Mouse (Mus musculus): ENCODE data around the gene Men1. TPM values are rescaled to one million over a fixed set of nuclear protein-coding genes. Genes with fewer than 3 reads are reported as not detected.
A peak's percentile ranks its signal among the peaks of the same experiment; 100 is the strongest.

The Men1 gene
- polyA plus RNA-seq, 1 experiment = 143 TPM

DNA sequence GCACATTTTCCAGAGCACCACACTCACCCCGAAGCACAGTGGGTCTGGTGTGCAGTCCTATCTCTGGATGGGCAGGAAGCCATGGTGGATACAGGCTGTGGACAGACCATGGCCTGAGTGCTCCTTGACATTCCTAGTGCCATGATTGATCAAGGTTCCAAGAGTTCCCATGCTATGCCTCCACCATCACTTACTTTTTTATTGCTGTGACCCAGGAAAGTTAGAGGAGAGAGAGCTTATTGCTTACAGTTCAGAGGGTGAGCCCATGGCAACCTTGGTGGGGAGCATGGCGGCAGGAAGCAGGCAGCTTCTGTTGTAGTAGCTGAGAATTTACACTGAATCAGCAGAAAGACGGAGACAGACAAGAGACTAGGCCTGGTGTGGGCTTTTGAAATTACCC, 26.5 kb downstream of the Men1 start:
- H3K36me3 ChIP-seq (ENCODE audit: control insufficient read depth, insufficient read depth, low read length) = peaks cover 14% of the 10 kb centered on the region
- no peak for DNase-seq
- 0 out of 2 replicates have a peak, but pooled peaks cover 2% of the 10 kb centered on the region for H3K4me1 ChIP-seq (replicated peaks; ENCODE audit: control insufficient read depth, insufficient read depth, low read length)
- TF ChIP-seq POLR2A (IDR thresholded peaks at IDR 0.05; ENCODE audit: control insufficient read depth, extremely low read depth, insufficient read depth, low read length, poor library complexity) = no peak
- H3K27ac ChIP-seq (ENCODE audit: control insufficient read depth, insufficient read depth, low read length) = no peak overlapping the region
- 89% methylated on average over 3 of the region's 3 CpGs for WGBS
- no peaks in the 10 kb centered on the region for H3K27me3 ChIP-seq (ENCODE audit: control insufficient read depth, insufficient read depth, low read length)
- H3K4me3 ChIP-seq (ENCODE audit: control insufficient read depth, insufficient read depth, low read length) = no peak overlapping the region

DNA sequence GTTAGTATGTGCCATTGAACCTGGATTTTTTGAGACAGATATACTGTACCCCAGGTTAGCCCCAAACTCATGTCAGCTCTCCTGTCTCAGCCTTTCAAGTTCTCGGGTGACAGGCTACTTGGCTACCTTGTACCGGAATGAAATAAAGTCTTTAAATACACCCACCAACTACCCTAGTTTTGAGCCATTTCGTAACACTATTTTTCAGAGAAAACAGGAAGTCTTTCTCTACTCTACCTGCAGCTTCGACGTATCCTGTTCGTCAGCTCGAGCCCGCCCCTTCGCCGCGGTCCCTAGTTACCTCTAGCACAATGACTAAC, 28.3 kb downstream of the Men1 start:
- peak overlapping the region; percentile 59 for H3K27ac ChIP-seq (ENCODE audit: control insufficient read depth, insufficient read depth, low read length)
- H3K4me3 ChIP-seq (ENCODE audit: control insufficient read depth, insufficient read depth, low read length) = no peak overlapping the region
- H3K27me3 ChIP-seq (ENCODE audit: control insufficient read depth, insufficient read depth, low read length) = no peaks in the 10 kb centered on the region
- TF ChIP-seq POLR2A (IDR thresholded peaks at IDR 0.05; ENCODE audit: control insufficient read depth, extremely low read depth, insufficient read depth, low read length, poor library complexity) (no peak), CTCF (IDR thresholded peaks at IDR 0.05; ENCODE audit: borderline replicate concordance, control insufficient read depth, extremely low read depth, insufficient read depth, low read length, poor library complexity) (no peak)
- no peak for DNase-seq
- under 1% methylated on average over 11 of the region's 11 CpGs for WGBS
- 0 out of 2 replicates have a peak, but pooled peaks cover 2% of the 10 kb centered on the region for H3K4me1 ChIP-seq (replicated peaks; ENCODE audit: control insufficient read depth, insufficient read depth, low read length)
- peaks cover 32% of the 10 kb centered on the region for H3K36me3 ChIP-seq (ENCODE audit: control insufficient read depth, insufficient read depth, low read length)

- peak; percentile 96 for TF ChIP-seq POLR2A (IDR thresholded peaks at IDR 0.05; ENCODE audit: control insufficient read depth, extremely low read depth, insufficient read depth, low read length, poor library complexity)
- TF ChIP-seq CTCF (IDR thresholded peaks at IDR 0.05; ENCODE audit: borderline replicate concordance, control insufficient read depth, extremely low read depth, insufficient read depth, low read length, poor library complexity) = peak; percentile 54; the same call in 1 of the 2 replicates
- DNase-seq = peak; percentile 100
- no peaks in the 10 kb centered on the region for H3K27me3 ChIP-seq (ENCODE audit: control insufficient read depth, insufficient read depth, low read length)
- WGBS = 1% methylated on average over 83 of the region's 85 CpGs
- H3K27ac ChIP-seq (ENCODE audit: control insufficient read depth, insufficient read depth, low read length) = peak within 1 kb of the TSS; percentile 77
- peak within 1 kb of the TSS; percentile 75 for H3K4me3 ChIP-seq (ENCODE audit: control insufficient read depth, insufficient read depth, low read length)
- 0 out of 2 replicates have a peak, but pooled peaks cover 2% of the 10 kb centered on the region for H3K4me1 ChIP-seq (replicated peaks; ENCODE audit: control insufficient read depth, insufficient read depth, low read length)
- peaks cover 38% of the 10 kb centered on the region for H3K36me3 ChIP-seq (ENCODE audit: control insufficient read depth, insufficient read depth, low read length)
Measured at GRCm38 (mm10) chr19:6363411-6364240, 28.8 kb downstream of the Men1 start, which contains the start of gene Sf1. Sf1 (plus strand) TSS chr19:6363690.

DNA sequence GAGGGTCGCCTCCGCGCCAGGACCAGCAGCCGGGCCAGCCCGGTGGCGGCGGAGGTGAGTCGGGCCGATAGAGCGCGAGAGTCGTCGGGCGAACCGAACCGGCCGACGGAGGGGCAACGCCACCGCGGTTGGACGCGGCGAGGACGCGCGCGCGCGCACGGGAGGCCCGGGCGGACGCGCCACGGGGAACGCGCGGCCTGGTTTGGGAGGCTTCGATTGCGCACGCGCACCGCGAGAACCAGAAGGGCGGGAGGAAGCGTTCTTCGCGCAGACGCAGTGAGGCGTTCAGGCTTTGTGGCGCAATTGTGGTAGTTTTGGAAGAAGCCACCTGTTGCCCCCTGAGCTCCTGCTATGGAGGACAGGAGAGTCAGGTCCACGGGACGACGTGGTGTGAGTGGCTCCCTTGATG, 29.5 kb downstream of the Men1 start:
- TF ChIP-seq CTCF (IDR thresholded peaks at IDR 0.05; ENCODE audit: borderline replicate concordance, control insufficient read depth, extremely low read depth, insufficient read depth, low read length, poor library complexity) (peak; percentile 46; the same call in 1 of the 2 replicates), POLR2A (IDR thresholded peaks at IDR 0.05; ENCODE audit: control insufficient read depth, extremely low read depth, insufficient read depth, low read length, poor library complexity) (no peak)
- DNase-seq = peak; percentile 91
- H3K27me3 ChIP-seq (ENCODE audit: control insufficient read depth, insufficient read depth, low read length) = no peaks in the 10 kb centered on the region
- peak overlapping the region; percentile 77 for H3K27ac ChIP-seq (ENCODE audit: control insufficient read depth, insufficient read depth, low read length)
- H3K36me3 ChIP-seq (ENCODE audit: control insufficient read depth, insufficient read depth, low read length) = peaks cover 45% of the 10 kb centered on the region
- H3K4me3 ChIP-seq (ENCODE audit: control insufficient read depth, insufficient read depth, low read length) = peak overlapping the region; percentile 75
- WGBS = under 1% methylated on average over 54 of the region's 55 CpGs
- 0 out of 2 replicates have a peak, but pooled peaks cover 2% of the 10 kb centered on the region for H3K4me1 ChIP-seq (replicated peaks; ENCODE audit: control insufficient read depth, insufficient read depth, low read length)

DNA sequence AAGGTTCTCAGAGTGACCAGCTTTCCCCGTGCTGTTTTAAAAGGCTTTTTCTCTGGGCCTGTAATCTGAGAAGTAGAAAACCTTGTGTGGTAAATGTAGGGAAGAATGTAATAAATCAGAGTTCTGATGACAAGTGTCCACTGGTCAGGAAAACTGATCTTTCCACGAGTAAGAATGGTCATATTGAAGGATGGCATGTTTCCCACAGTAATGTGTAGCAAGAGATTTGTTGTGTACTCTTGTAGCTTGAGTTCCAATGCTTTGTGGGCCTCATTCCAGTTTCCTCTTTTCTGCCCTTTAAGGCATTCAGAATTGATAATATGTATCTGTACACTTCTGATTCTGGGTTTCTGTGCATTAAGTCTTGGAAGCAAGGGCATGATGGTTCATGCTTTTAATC, 30.1 kb downstream of the Men1 start:
- Histone ChIP-seq H3K4me3 (ENCODE audit: control insufficient read depth, insufficient read depth, low read length) (peak overlapping the region; percentile 75), H3K36me3 (ENCODE audit: control insufficient read depth, insufficient read depth, low read length) (peaks cover 50% of the 10 kb centered on the region), H3K27ac (ENCODE audit: control insufficient read depth, insufficient read depth, low read length) (no peak overlapping the region), H3K27me3 (ENCODE audit: control insufficient read depth, insufficient read depth, low read length) (no peaks in the 10 kb centered on the region), H3K4me1 (replicated peaks; ENCODE audit: control insufficient read depth, insufficient read depth, low read length) (0 out of 2 replicates have a peak, but pooled peaks cover 2% of the 10 kb centered on the region)
- TF ChIP-seq CTCF (IDR thresholded peaks at IDR 0.05; ENCODE audit: borderline replicate concordance, control insufficient read depth, extremely low read depth, insufficient read depth, low read length, poor library complexity) (no peak), POLR2A (IDR thresholded peaks at IDR 0.05; ENCODE audit: control insufficient read depth, extremely low read depth, insufficient read depth, low read length, poor library complexity) (no peak)
- WGBS = 1% methylated on average over 2 of the region's 2 CpGs
- no peak for DNase-seq

- Histone ChIP-seq H3K36me3 (ENCODE audit: control insufficient read depth, insufficient read depth, low read length) (peaks cover 99% of the 10 kb centered on the region), H3K4me1 (replicated peaks; ENCODE audit: control insufficient read depth, insufficient read depth, low read length) (peaks cover 2% of the 10 kb centered on the region; the same call in 1 of the 2 replicates), H3K27me3 (ENCODE audit: control insufficient read depth, insufficient read depth, low read length) (no peaks in the 10 kb centered on the region), H3K4me3 (ENCODE audit: control insufficient read depth, insufficient read depth, low read length) (no peak overlapping the region), H3K27ac (ENCODE audit: control insufficient read depth, insufficient read depth, low read length) (no peak overlapping the region)
- WGBS = 73% methylated on average over 2 of the region's 2 CpGs
- TF ChIP-seq POLR2A (IDR thresholded peaks at IDR 0.05; ENCODE audit: control insufficient read depth, extremely low read depth, insufficient read depth, low read length, poor library complexity) (no peak), CTCF (IDR thresholded peaks at IDR 0.05; ENCODE audit: borderline replicate concordance, control insufficient read depth, extremely low read depth, insufficient read depth, low read length, poor library complexity) (no peak)
- DNase-seq = no peak
Measured at GRCm38 (mm10) chr19:6370175-6370574, 35.4 kb downstream of the Men1 start.

Data from thymus, adult 2 months (tissue).